Mouse (Mus musculus) granulocyte monocyte progenitor cell, adult 5-6 weeks (primary cell): ENCODE data around the gene Gm11549. TPM values are rescaled to one million over a fixed set of nuclear protein-coding genes. Genes with fewer than 3 reads are reported as not detected.
A peak's percentile ranks its signal among the peaks of the same experiment; 100 is the strongest.

Source experiments
- ATAC-seq: replicated peaks from 2 replicates; pipeline ENCODE4 v1.8.0; 2016; ENCODE audit warnings: mild to moderate bottlenecking, moderate TSS enrichment, inconsistent platforms; ENCODE audit not compliant: poor library complexity, severe bottlenecking
- total RNA-seq, 2 experiments: library from RNA; stranded (forward) in 1 of 2; stranded (reverse) in 1 of 2; fragments of 200-712, 200-1000 nt in 1 of 2; fragments of >200 nt in 1 of 2; fragmentation: Nextera tagmentation in 1 of 2; gene quantifications; 2 replicates each; pipeline ENCODE4 v1.2.3; 2014 to 2017

The Gm11549 gene
- total RNA-seq, 2 experiments from 2014 or later, result not detected

DNA sequence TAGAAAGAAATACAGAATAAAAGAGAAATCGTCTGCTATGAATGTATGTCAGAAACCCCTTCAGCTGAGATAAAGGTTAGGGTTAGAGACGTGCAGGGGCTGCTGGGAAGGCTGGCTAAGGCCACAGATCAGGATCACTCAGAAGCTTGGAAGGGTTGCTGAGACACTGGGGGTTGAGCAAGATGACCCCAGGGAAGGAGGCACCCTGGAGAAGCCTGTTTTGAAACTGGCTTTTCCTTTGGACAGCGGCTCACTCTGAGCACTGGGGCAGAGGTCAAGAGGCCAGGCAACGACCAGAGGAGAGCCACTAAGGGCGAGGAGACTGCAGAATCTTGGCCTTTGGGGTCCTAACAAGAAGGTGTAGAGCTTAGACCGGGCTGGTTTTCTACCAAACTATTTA, 35.4 kb downstream of the Gm11549 start:
- no peak for ATAC-seq

DNA sequence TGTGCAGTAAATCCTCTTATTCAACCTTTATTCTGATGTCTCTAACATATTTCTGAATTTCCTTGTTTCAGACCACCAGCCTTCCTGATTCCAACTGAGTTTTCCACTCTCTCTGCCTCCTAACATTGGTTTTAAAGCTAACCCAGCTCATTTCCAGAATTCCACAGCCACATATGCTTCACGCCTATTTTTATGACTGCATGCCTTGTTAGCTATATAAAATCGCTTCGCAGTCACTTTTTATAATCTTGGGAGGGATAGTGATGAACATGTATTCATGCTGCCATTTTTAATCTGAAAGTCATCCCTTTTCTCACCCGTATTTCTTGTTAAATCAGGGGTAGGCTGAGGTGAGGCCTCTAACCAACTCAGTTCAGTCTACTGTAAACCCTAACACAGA, 37.3 kb downstream of the Gm11549 start:
- ATAC-seq, result no peak

DNA sequence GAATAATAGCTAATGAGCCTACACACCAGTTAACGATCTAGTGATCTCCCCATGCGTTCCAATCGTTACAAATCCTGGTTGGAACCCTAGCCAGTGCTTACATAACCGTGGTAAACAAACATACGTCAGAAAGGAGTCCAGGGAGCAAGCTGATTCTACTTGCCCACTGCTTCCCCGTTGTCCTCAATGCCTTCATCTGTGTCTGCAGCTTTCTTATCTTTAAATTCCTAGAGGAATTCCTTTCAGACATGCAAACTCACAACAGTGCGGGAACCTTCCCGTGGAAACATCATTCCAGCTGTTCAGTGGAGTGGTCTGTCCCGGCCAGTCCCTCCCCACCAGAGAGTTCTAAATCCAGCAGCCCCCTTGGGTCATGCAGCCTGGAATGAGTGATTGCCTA, 38.7 kb downstream of the Gm11549 start:
- ATAC-seq, result no peak

DNA sequence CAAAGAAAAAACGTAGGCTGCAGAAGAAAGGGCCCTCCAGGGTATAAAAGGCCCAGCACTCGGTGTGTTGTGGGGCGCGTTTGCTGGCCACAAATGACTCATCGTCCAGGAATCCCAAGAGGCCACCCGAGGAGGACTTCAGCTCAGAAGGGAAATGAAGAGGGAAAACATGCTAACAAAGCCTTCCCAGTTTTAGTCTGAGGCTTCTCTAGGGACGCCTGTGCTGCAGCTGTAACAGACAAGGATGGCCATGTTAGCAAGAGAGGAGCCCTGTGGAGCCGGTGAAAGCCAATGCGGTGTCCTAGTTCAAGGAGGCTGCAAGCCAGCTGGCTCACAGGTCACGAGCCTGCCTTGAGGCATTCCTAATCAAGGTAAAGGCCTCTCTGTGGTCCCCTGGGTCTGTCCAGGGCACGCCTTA, 39.8 kb downstream of the Gm11549 start:
- ATAC-seq, result no peak

DNA sequence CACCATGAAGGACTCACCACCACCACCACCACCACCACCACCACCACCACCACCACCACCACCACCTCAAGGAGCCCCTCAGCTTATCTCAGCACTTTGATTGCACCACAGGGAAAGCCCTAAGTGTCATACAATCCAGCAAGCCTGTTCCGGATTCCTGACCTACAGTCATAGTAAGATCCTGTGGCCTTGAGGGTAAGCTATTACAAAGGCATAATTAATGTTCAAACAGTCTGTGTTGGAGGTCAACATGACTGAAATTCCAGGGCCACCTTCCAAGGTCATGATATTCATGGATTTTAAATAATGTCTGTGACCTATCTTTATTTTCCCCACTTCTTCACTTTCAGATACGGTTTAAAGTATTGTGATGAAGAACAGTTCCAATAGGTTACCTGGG, 41.1 kb downstream of the Gm11549 start:
- ATAC-seq, result no peak

DNA sequence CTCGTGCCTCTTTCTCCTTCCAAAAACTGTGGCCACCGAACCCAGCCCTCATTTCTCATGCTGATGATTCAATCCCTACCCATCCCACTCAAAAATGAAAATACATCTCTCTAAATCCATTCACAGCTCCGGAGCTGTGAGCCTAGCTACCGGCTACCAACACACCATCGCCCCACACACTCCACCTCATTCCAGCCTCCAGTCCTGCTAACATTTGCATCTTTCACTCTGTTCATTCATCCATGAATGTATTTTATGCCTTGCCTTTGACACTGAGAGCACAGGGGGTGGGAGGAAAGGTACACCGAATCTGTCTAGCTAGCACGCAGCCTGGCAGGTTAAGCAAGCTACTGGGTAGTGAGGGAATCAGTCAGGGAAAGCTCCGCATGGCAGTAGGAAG, 42.8 kb downstream of the Gm11549 start:
- ATAC-seq, result no peak

DNA sequence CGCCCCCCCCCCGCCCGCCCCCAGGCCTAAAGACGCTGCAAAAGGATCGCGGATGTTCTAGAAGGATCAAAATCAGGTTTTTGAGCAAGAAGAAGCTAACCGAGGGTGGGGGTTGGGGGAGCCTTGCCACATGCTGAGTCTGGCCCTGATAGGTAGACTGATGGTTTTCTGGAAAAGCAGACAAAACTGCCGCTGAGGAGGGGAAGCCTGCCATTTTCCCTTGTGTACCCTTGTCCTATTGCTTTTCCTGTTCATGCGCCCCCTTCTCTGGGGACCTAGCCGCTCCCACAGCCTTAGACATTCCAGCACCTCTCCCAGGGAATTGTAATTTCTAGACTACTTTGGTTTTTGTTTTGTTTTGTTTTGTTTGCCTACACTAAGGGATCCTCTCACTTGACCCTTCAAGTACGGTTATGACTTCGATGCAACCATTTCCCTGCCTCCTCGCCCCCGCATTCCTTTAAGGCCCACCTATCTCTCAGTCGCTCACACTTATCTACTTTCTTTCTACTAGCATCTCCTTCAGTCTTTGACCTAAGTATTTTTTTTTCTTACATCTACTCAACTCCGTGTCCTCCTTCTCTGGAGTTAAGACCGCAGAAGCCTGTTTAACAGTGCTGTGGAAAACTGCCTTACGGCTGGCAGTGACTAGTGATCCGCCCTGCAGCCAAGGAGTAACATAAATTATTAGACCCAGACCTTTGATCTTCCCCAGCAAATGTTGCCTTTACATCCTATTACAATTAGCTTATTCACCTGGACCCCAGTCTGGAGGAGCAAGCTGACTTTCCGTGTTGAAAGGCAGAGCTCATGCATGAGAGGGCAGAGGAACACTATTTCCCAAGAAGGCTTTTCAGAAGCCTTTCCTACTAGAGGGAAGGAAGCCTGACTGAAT, 45.1 kb downstream of the Gm11549 start:
- ATAC-seq, result no peak

DNA sequence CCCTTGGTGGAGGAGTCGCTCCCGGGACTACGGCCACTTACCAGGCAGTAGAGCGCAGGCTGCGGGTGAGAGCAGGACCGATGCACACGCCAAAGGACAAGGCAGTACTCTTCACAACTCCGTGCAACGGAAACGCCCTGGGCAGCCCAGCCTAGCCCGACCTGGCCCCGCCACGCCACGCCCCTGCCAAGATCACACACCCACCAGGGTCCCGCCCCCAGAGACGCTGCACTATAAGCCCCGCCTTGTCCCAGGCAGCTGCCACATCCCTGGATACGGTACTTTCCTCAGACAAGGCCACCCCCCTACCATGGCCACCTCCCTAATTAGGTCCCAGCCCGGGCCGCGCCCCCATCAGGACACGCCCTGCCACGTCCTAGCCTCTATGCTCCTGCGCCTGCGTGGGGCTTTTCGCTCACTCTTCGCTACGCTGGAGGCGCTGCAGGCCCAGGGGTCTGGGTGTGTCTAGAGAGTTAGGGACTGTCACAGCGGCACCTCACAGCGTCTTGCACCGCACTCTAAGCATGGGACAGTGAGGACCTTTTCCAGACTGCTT, 46.0 kb downstream of the Gm11549 start, which contains the start of the genes Anxa5 and 1810062G17Rik:
Gene Anxa5, minus strand, starts transcription at position 363 of the 556 bp plus-strand sequence.
Gene 1810062G17Rik, plus strand, starts transcription at position 406 of the 556 bp plus-strand sequence.
- peak; percentile 89 for ATAC-seq

DNA sequence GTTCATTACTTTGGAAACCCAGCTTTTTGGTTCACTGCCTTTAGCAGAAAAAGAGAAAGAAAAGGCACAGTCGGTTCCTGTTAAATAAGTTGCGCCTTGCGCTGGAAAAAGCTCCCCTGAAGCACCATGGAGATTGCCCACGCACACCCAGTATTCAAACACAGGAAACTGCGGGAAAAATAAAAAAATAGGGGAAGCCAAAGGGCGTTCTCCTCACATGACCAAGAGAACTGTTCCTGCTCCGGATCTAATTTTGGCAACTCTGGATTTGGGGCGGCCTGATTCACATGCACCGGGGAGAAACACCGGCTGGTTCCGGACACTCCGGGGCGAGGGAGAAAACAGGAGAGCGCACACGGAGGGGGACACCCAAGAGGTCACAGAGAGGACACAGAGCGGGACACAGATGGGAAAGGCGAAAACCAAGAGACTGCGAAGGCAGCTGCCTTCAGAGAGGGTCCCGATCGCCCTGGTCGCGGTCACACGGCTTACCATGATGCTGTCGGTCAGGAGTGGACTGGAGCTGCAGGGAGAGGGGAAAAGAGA, 46.6 kb downstream of the Gm11549 start:
- peak; percentile 46 for ATAC-seq

DNA sequence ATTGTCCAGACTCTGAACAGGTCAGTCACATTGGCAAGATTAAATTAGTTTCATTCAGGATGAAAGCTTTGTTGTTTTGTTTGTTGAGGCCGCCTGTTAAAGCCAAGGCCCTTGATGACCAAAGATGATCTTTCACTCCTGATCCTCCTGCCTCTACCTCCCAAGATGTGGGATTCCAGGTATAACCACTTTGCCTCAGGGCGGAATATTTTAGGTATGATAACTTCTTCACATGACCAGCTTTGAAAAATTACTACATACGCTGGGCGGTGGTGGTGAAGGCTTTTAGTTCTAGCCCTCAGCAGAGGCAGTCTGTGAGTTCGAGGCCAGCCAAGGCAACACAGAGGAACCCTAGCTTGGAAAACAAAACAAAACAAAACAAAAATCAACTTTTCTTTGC, 47.2 kb downstream of the Gm11549 start:
- no peak for ATAC-seq

DNA sequence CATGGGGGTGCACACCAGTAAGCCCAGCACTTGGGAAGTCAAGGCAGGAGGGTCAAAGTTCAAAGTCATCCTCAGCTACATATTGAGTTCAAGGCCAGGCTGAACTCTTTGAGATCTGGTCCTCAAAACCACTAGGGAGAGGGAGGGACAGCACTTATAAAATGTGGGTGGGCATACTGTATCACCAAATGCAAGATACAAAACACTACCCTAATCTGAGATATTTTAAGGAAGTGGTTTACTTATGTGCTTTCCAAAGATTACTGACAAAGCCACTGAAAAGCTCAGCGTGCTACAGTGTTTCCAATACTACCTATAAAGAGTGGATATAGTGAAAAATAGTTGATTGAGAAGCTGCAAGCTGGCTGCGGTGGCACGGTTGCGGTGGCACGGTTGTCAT, 48.4 kb downstream of the Gm11549 start:
- peak; percentile 16; the same call in 1 of the 2 replicates for ATAC-seq

DNA sequence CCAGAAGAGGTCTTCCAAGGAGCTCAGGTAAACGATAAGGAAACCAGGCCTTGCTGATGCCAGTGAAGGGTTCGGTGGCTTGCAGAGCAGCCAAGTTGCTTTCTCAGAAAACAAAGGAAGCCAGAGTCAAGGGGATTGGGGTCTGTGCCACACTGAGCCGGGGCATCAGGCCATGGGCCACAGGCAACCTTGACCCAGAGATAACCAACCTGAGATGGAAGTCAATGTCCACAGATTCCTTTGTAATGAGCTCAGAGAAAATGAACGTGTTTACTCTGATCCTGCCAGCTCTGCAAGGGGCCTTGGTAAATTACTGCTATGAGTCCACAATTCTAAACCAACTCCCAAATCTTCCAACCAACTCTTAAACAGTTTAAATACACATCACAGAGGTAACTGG, 49.8 kb downstream of the Gm11549 start:
- no peak for ATAC-seq

DNA sequence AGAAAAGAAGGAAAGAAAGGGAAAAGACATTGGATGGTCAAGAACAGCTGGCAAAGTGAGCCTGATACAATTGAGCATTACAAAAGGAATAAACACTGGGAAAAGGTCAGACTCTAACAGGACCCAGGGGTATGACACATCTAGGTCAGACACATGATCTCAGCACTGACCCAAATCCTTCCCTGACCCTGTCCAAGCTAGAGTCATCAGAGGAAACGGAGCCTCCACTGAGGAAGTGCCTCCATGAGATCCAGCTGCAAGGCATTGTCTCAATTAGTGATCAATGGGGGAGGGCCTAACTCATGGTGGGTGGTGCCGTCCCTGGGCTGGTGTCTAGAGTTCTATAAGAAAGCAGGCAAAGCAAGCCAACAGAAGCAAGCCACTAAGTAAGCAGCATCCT, 52.7 kb downstream of the Gm11549 start:
- no peak for ATAC-seq

DNA sequence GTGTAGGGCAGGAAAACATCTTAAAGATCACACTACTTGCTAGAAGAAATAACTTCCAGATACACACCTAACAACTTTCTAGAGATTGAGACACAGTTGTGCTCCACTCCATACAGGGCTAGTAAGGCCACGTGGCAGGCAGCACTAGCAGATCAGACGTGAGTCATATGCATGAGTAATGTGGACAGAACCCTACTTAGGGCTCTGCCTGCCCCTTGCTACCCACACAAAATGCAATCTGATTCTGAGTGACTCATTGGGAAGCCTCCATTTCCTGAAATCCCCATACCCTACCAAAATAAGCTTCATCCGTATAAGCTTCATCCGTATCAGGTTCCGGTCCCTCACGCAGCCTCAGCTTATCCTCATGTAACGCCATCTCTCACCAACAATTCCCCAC, 54.0 kb downstream of the Gm11549 start:
- ATAC-seq, result 0 out of 2 replicates have a peak, but pooled peaks have one; percentile 23

DNA sequence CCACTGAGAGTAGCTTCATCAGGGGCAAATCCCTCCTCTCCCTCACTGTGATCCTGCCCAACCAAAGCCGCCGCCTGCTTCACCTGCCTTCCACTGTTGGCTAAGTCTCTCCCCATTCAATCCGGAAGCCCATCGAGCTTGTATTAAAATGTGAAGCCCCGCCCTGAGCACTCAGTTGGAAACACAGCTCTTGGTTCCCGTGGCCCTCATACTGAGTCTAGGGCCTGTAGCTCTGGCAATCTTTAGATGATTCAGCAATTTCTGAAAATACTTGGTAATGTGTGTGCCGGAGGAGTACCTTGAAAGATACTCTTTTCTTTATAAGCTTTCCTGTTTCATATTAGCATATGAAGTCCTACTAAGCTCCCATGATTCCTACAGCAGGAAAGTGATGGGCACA, 56.1 kb downstream of the Gm11549 start:
- 0 out of 2 replicates have a peak, but pooled peaks have one; percentile 29 for ATAC-seq

Other genes with a start within 250 kb of the Gm11549 start
- gene Anxa5, start 45.9 kb downstream of the Gm11549 start, total RNA-seq (2014; fragmentation: Nextera tagmentation), result 125 TPM in 2 replicates
- gene Anxa5, start 45.9 kb downstream of the Gm11549 start, total RNA-seq (2017), result 79.4 and 102 TPM in 2 replicates
- gene 1810062G17Rik, start 45.9 kb downstream of the Gm11549 start, total RNA-seq (2014; fragmentation: Nextera tagmentation), result 1.7 TPM in 1 of 2 replicates, not detected in the other
- gene 1810062G17Rik, start 45.9 kb downstream of the Gm11549 start, total RNA-seq (2017), result 2.4 TPM in 1 of 2 replicates, not detected in the other
- gene Exosc9, start 30.8 kb upstream of the Gm11549 start, total RNA-seq (2014; fragmentation: Nextera tagmentation), result 65.5 and 69.0 TPM in 2 replicates
- 118 and 150 TPM in 2 replicates for gene Exosc9, start 30.8 kb upstream of the Gm11549 start, total RNA-seq (2017)
- 72.6 and 87.7 TPM in 2 replicates for gene Ccna2, start 50.3 kb upstream of the Gm11549 start, total RNA-seq (2014; fragmentation: Nextera tagmentation)
- gene Ccna2, start 50.3 kb upstream of the Gm11549 start, total RNA-seq (2017), result 189 and 192 TPM in 2 replicates
- 2.9 and 5.4 TPM in 2 replicates for gene Bbs7, start 91.7 kb upstream of the Gm11549 start, total RNA-seq (2014; fragmentation: Nextera tagmentation)
- 4.3 and 5.0 TPM in 2 replicates for gene Bbs7, start 91.7 kb upstream of the Gm11549 start, total RNA-seq (2017)
- not detected in 2 replicates for gene Trpc3, start 168.4 kb upstream of the Gm11549 start, total RNA-seq (2014; fragmentation: Nextera tagmentation)
- not detected in 2 replicates for gene Trpc3, start 168.4 kb upstream of the Gm11549 start, total RNA-seq (2017)